Mouse (Mus musculus): ENCODE data around the gene Smarcd2.

GRCm38 (mm10) chr11:106214856-106215255, 57.9 kb downstream of the Smarcd2 start:
- no peak for TF ChIP-seq CTCF (conservative IDR thresholded peaks at IDR 0.05 in 1 of 2, IDR thresholded peaks at IDR 0.05 in 1 of 2; ENCODE audit: low read depth in 2 of 2, low read length in 2 of 2)
- TF ChIP-seq UBTF (IDR thresholded peaks at IDR 0.05; ENCODE audit: low read depth, low read length) = no peak
- TF ChIP-seq ETS1 (conservative IDR thresholded peaks at IDR 0.05; ENCODE audit: low read depth, low read length) = no peak
- TF ChIP-seq POLR2AphosphoS2 (IDR thresholded peaks at IDR 0.05; ENCODE audit: low read depth, low read length) = no peak
- no peak for TF ChIP-seq ZKSCAN1 (IDR thresholded peaks at IDR 0.05; ENCODE audit: borderline replicate concordance, low read depth, low read length)
- TF ChIP-seq HCFC1 (IDR thresholded peaks at IDR 0.05; ENCODE audit: low read depth, low read length) = no peak
- no peak for TF ChIP-seq POLR2A (IDR thresholded peaks at IDR 0.05; ENCODE audit: low read depth, low read length)
